Mouse (Mus musculus) bone marrow, adult 2 months (tissue): ENCODE data around the gene Nprl2. TPM values are rescaled to one million over a fixed set of nuclear protein-coding genes. Genes with fewer than 3 reads are reported as not detected.

Experiments
- H3K27ac ChIP-seq: fragments of 200-500 bp; 2 replicates; pipeline ENCODE4 v1.5.1; 2012; ENCODE audit warnings: low read depth, mild to moderate bottlenecking, control low read depth, inconsistent platforms, low read length; ENCODE audit not compliant: control insufficient read depth, poor library complexity, insufficient read depth
- H3K4me1 ChIP-seq: fragments of 200-500 bp; 2 replicates; pipeline ENCODE4 v1.6.1; 2011; ENCODE audit warnings: low read length; ENCODE audit not compliant: control insufficient read depth, insufficient read depth
- H3K4me3 ChIP-seq: fragments of 200-500 bp; replicated peaks from 2 replicates; pipeline ENCODE3; 2011; ENCODE audit warnings: mild to moderate bottlenecking, low read depth, low read length, control low read depth; ENCODE audit not compliant: control insufficient read depth
- CTCF ChIP-seq: fragments of 200-500 bp; IDR thresholded peaks from 2 replicates; pipeline ENCODE4 v1.5.1; 2011; ENCODE audit warnings: low read length, control low read depth; ENCODE audit not compliant: control insufficient read depth, insufficient read depth
- POLR2A ChIP-seq: fragments of 200-500 bp; IDR thresholded peaks from 2 replicates; pipeline ENCODE4 v1.6.1; 2011; ENCODE audit warnings: low read depth, mild to moderate bottlenecking, control low read depth, low read length, borderline replicate concordance; ENCODE audit not compliant: control insufficient read depth
- WGBS: fragments of 180-500 bp; shearing (Covaris S2); methylation state at CpG from one replicate; pipeline ENCODE4 v1.1.7; 2018; 5-methylcytosine and 5-hydroxymethylcytosine counted together
- polyA plus RNA-seq: library from polyadenylated mRNA; stranded (reverse); fragments of >200 nt; gene quantifications from 2 replicates; pipeline ENCODE4 v1.2.4, GENCODE M21; 2011; ENCODE audit warnings: low replicate concordance; ENCODE audit not compliant: missing spikeins, insufficient read depth, insufficient read length

Nprl2 gene
- polyA plus RNA-seq, 1 experiment: 24.6 TPM

- H3K27ac ChIP-seq: peak overlapping the region; percentile 6; the same call in 1 of the 2 replicates
- H3K4me3 ChIP-seq: no peak overlapping the region
- TF ChIP-seq CTCF (no peak), POLR2A (no peak)
- 10% methylated on average over 44 of the region's 44 CpGs for WGBS
- peaks cover 2% of the 10 kb centered on the region; the same call in 1 of the 2 replicates for H3K4me1 ChIP-seq
These were observed 15.6 kb upstream of the Nprl2 start for GRCm38 (mm10) chr9:107526198-107527026.

GRCm38 (mm10) chr9:107533791-107534407 lies 8.1 kb upstream of the Nprl2 start, which contains the start of gene Tmem115:
Gene Tmem115, plus strand, starts transcription at chr9:107533945.
- WGBS: under 1% methylated on average over 48 of the region's 48 CpGs
- peak within 1 kb of the TSS; percentile 76 for H3K27ac ChIP-seq
- TF ChIP-seq POLR2A (peak; percentile 67), CTCF (no peak)

GRCm38 (mm10) chr9:107534408-107535202 lies 7.4 kb upstream of the Nprl2 start:
- H3K4me3 ChIP-seq: peak overlapping the region; percentile 94
- H3K27ac ChIP-seq: peak overlapping the region; percentile 76
- TF ChIP-seq CTCF (no peak), POLR2A (no peak)
- H3K4me1 ChIP-seq: peaks cover 3% of the 10 kb centered on the region
- under 1% methylated on average over 40 of the region's 40 CpGs for WGBS

More at GRCm38 (mm10) chr9:107533791-107534407, 8.1 kb upstream of the Nprl2 start, which contains the start of gene Tmem115:
- peaks cover 3% of the 10 kb centered on the region for H3K4me1 ChIP-seq
- peak within 1 kb of the TSS; percentile 94 for H3K4me3 ChIP-seq

- TF ChIP-seq CTCF: no peak
- TF ChIP-seq POLR2A: no peak
- Histone ChIP-seq H3K4me3 (no peak overlapping the region), H3K4me1 (peaks cover 3% of the 10 kb centered on the region), H3K27ac (no peak overlapping the region)
- WGBS: 93% methylated on average over 7 of the region's 7 CpGs
These were observed 3.8 kb upstream of the Nprl2 start for GRCm38 (mm10) chr9:107538231-107538630.

GRCm38 (mm10) chr9:107538711-107539110 lies 3.3 kb upstream of the Nprl2 start:
- TF ChIP-seq CTCF: no peak
- no peak for TF ChIP-seq POLR2A
- peaks cover 2% of the 10 kb centered on the region for H3K4me1 ChIP-seq
- WGBS: 82% methylated on average over 3 of the region's 3 CpGs

GRCm38 (mm10) chr9:107539940-107540339 lies 2.1 kb upstream of the Nprl2 start:
- TF ChIP-seq CTCF (no peak), POLR2A (0 out of 2 replicates have a peak, but pooled peaks have one; percentile 5)

More at GRCm38 (mm10) chr9:107538711-107539110, 3.3 kb upstream of the Nprl2 start:
- no peak overlapping the region for H3K4me3 ChIP-seq
- no peak overlapping the region for H3K27ac ChIP-seq

GRCm38 (mm10) chr9:107540420-107540819 lies 1.6 kb upstream of the Nprl2 start:
- H3K4me1 ChIP-seq: peaks cover 2% of the 10 kb centered on the region
- WGBS: 70% methylated on average over 4 of the region's 4 CpGs

More at GRCm38 (mm10) chr9:107539940-107540339, 2.1 kb upstream of the Nprl2 start:
- H3K4me3 ChIP-seq: no peak overlapping the region
- H3K4me1 ChIP-seq: peaks cover 2% of the 10 kb centered on the region
- 94% methylated on average over 8 of the region's 8 CpGs for WGBS
- H3K27ac ChIP-seq: no peak overlapping the region; the same call in 1 of the 2 replicates

GRCm38 (mm10) chr9:107541005-107541404 lies 1.0 kb upstream of the Nprl2 start:
- WGBS: 61% methylated on average over 10 of the region's 10 CpGs
- no peaks in the 10 kb centered on the region; the same call in 1 of the 2 replicates for H3K4me1 ChIP-seq
- no peak overlapping the region for H3K4me3 ChIP-seq

More at GRCm38 (mm10) chr9:107540420-107540819, 1.6 kb upstream of the Nprl2 start:
- Histone ChIP-seq H3K27ac (no peak overlapping the region), H3K4me3 (no peak overlapping the region)
- TF ChIP-seq POLR2A (no peak), CTCF (no peak)

More at GRCm38 (mm10) chr9:107541005-107541404, 1.0 kb upstream of the Nprl2 start:
- H3K27ac ChIP-seq: no peak overlapping the region
- TF ChIP-seq CTCF (no peak), POLR2A (no peak)
